Mouse (Mus musculus) yolk sac, embryonic 10.5 days (tissue): ENCODE results near the gene Map9.
"Not testable (repeated sequence)": the region's sequence is repeated elsewhere in the genome, so short reads cannot be mapped to it uniquely, and the experiment has no call there.

Experiments used
- DNase-seq: peaks from one replicate; pipeline ENCODE4 v3.0.0-alpha.2; 2017; ENCODE audit warnings: low spot score

Map9 gene

DNA sequence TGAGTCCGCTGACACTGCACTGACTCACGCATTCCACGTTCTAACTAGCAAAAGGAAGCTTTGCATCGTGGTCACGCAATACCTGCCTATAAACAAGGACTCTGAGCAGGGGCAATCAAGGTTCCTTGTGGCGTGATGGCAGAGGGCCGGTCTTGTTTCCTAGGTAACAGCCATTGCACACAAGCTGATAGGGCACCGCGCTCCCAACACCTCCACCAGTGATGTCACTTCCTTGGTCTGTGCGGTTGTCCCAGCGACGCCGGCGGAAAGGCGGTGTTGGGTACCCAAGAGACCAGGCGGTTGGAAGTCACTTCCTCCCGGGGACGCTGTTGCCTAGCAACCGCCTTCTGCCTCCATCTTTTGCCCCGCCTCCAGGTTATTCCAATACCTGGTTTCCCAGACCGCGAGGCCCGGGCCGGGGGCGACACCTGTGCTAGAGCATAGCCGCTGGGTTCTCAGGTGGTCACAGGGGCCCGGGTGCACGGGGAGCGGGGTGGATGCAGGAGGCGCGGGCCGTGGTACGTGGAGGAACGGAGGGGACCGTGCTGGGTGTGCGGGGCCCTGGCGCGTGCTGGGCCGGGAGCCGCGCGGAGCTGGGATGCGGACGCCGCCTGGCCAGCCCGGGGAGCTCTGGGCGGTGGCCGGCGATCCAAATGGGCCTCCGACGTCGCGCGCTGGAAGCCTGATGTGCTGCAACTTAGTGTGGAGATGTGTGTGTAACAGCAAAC lies at the start of gene Map9:
Gene Map9 (plus strand): TSS at position 248 of the 728 bp plus-strand sequence.
- DNase-seq, result peak; percentile 95

GRCm38 (mm10) chr3:82315728-82316127 lies 42.1 kb upstream of the Map9 start:
- no peak for DNase-seq

GRCm38 (mm10) chr3:82326736-82327135 lies 31.1 kb upstream of the Map9 start:
- DNase-seq, result not testable (repeated sequence)

- DNase-seq, result no peak
Measured at GRCm38 (mm10) chr3:82332067-82332466, 25.8 kb upstream of the Map9 start.

- DNase-seq, result no peak
Measured at GRCm38 (mm10) chr3:82332536-82332935, 25.3 kb upstream of the Map9 start.

DNA sequence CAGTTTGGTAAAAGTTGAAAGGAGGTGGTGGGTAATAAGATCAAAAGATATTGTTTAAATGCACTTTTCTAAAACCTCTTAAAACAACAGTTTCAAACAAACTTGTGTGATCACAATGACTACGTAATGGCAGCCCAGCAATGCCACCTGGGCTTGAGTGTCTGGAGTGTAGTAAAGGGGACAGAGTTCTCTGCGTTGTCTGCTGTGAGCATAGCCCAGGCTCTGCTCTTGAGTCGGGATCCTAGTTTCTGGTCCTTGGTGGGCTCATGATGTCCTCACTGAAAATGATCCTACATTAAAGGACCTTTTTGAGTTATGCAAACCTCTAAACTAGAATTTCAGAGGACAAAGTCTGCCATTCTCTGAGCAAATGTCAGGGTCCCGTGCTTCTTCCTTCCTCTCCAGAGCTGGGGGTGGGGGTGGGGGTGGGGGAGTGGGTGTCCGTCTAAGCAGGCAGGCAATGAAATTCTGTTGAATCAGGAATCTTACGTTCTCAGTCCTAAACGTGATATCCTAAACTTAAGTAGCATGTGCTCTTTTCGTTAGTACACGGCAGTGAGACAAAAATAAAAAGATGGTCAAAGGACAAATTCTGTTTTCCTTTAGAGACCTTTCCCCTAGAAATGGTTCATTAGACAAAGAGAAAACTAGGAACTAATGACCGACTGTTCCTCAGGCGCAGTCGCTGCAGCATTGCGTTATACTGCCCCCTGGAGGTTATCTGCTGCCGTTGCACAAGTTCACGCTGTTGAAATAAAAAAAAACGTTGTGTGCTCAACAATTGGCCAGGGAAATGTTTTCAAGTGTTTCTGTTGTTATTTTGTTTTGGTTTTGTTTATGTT lies 24.5 kb upstream of the Map9 start:
- DNase-seq, result peak; percentile 57

DNA sequence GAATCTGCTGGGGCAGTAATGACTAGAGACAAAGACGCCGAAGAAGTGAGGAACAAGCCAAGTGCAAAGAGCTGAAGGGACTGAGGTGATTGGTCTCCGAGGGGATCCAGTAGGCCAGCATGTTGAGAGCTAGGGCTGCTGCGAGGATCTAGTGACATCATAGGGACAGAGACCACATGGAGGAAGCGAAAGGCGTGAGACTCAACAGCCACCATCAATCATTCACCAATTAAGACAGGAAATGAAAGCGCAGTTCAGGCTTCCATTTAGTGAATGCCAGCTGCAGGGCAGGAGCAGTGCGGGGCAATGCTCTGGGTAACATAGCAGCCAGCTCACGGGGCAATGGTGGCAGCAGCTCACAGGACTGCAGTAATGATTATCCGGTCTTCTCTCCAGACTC lies 17.7 kb upstream of the Map9 start:
- DNase-seq, result no peak

- no peak for DNase-seq
Measured at GRCm38 (mm10) chr3:82348277-82348860, 9.5 kb upstream of the Map9 start.

DNA sequence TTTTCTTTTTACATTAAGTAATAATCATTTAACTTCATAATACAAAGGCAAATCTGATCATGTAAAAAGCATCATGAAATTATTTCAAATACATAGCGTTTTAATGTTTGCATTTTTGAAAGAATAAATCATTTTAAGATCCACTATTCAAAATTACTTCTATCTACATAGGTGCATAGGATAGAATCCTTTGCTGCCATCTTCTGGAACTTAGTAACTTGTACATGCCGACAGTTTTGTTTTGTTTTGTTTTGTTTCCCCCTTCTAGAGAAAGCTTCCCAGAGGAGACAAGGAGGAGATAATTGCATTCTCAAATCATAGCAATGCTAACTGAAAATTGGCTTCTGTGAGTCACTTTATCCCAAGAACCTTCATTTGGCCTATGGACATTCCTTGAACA lies 7.5 kb upstream of the Map9 start:
- no peak for DNase-seq

- DNase-seq, result no peak
Measured at GRCm38 (mm10) chr3:82357340-82357739, 504 bp upstream of the Map9 start.

- DNase-seq, result no peak
Measured at GRCm38 (mm10) chr3:82359036-82359435, 1.2 kb downstream of the Map9 start.

- DNase-seq, result peak; percentile 10
Measured at GRCm38 (mm10) chr3:82362452-82362851, 4.6 kb downstream of the Map9 start.

DNA sequence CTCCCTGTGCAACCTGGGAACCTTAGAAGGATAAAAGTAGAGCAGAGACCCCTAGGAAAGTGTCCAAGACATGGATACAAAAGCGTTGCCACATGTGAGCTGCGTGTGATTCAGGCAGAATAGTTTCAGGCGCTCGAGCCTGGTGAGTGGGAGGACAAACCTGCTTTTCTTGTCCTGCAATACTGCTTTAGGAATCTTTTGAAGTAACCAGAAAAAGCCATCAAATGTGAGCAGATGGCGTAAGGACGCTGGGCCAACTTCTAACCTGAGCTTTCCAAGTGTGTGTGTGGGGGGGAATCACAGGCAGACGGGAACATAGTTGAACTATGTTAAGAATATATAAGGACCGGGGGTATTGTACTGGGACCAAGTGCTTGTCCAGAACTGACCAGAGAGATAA lies 6.7 kb downstream of the Map9 start:
- DNase-seq, result no peak

DNA sequence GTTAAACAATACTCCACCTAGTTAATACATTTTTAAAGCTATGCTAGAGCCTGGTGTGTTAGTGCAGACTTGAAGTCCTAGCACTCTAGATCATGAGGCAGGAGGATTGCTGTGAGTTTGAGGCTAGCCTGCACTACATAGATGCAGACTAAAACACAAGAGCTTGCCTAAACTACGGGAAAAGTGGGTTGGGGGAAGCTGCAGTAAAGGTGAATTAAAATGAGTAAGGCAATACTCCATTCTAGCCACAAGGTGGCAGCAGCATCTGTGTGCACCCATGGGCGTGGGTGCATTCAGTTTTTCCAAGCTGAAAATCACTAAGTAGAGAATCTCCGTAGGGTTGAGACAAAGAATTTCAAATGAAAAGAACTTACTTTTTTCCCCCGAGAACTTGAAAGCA lies 7.1 kb downstream of the Map9 start:
- DNase-seq, result no peak

DNA sequence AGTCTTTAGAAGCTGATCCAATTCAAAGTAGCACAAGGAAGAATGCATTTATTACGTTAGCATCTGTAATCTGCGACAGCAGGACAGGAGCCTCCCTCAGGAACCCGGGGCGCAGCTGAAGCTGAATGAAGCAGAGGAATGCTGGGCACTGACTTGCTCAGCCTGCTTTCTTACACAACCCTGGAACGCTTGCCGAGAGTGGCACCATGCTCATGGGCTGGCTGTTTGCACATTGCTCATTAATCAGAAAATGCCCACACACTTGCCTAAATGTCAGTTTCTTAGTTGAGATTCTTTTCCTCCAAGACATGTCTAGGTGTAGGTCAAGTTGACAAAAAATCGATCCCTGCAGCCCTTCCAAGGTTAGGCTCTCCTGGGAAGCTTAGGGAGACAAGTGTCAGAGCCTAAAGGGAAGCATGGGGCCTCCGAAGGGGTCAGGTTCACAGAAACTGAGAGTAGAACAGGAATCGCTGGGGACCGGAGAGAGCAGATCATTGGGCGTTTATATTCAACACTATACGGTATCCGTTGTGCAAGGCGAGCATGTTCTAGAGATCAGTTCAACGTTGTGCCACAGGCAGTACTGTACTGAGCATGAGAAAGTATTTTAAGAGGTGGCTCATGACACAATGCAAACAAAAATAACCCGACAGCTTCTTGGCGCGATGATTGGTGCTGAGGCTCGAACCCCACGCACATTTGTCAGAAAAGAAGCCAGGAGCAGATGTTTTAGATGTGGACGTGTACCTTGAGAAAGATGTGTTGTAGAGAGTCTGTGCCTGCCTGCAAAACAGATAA lies 11.4 kb downstream of the Map9 start:
- DNase-seq, result no peak

GRCm38 (mm10) chr3:82370439-82371011 lies 12.7 kb downstream of the Map9 start:
- no peak for DNase-seq

DNA sequence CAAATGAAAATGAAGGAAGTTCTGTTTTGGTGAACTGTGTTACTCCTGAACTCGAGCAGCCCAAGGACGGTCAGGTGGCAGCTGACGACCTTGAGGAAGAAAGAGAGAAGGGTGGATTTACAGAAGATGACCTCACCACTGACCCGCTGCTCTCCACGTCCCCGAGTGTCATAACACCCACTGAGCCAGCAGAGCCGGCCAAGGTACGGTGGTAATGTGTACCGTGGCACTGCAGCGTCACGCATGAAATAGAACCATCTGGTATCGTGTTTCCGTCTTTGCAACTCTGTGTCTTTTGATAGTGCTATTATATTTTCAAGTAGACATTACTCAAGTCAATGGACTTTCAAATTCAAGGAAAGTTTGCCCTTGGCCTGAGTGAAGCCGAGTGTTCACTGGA lies 19.1 kb downstream of the Map9 start:
- DNase-seq, result no peak

- DNase-seq, result no peak
Measured at GRCm38 (mm10) chr3:82382325-82382724, 24.5 kb downstream of the Map9 start.

DNA sequence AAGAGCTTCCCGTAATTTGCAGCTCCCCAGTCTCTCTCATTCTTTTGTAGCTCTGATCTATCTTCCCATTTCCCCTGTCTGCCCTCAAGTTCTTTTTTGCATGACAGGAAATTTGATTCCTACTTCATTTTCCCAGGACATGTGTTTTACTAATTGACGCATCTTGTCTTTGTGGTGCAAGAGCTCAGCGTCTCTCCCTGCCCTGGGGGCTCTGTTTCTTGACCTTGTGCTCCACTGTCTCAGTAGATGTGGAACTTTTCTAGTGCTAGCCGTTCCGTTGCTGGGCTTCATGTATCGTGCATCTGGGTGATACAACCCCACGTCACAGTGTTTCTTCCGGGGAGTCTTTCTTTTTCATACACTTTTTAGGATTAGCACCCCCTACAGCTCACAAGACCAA lies 27.2 kb downstream of the Map9 start:
- DNase-seq, result no peak

DNA sequence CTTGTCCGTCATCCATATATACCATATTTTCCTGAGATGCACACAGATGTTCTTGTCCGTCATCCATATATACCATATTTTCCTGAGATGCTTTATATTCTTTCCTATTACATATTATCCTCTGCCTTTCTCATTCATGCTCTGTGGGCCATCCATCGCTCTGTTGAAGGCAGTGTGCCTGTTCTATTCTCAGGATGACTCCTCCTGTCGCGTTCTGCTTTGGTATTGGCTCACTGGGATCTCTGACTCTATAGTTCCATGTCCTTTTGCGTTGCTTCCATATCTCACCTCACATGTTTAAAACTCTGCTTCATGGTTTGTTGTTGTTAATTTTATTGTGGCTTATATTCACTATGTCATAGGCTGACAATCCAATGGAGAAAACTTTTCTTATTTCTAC lies 48.0 kb downstream of the Map9 start:
- no peak for DNase-seq

GRCm38 (mm10) chr3:82406336-82406735 lies 48.5 kb downstream of the Map9 start:
- no peak for DNase-seq

- no peak for DNase-seq
Measured at GRCm38 (mm10) chr3:82407432-82407831, 49.6 kb downstream of the Map9 start.
